Mouse (Mus musculus) bone marrow, adult 2 months (tissue): ENCODE measurements around the gene Polr2b. TPM values are rescaled to one million over a fixed set of nuclear protein-coding genes. Genes with fewer than 3 reads are reported as not detected.

Experiments
- H3K27ac ChIP-seq: fragments of 200-500 bp; 2 replicates; pipeline ENCODE4 v1.5.1; 2012; ENCODE audit warnings: low read depth, mild to moderate bottlenecking, control low read depth, inconsistent platforms, low read length; ENCODE audit not compliant: control insufficient read depth, poor library complexity, insufficient read depth
- H3K4me1 ChIP-seq: fragments of 200-500 bp; 2 replicates; pipeline ENCODE4 v1.6.1; 2011; ENCODE audit warnings: low read length; ENCODE audit not compliant: control insufficient read depth, insufficient read depth
- H3K4me3 ChIP-seq: fragments of 200-500 bp; replicated peaks from 2 replicates; pipeline ENCODE3; 2011; ENCODE audit warnings: mild to moderate bottlenecking, low read depth, low read length, control low read depth; ENCODE audit not compliant: control insufficient read depth
- CTCF ChIP-seq: fragments of 200-500 bp; IDR thresholded peaks from 2 replicates; pipeline ENCODE4 v1.5.1; 2011; ENCODE audit warnings: low read length, control low read depth; ENCODE audit not compliant: control insufficient read depth, insufficient read depth
- POLR2A ChIP-seq: fragments of 200-500 bp; IDR thresholded peaks from 2 replicates; pipeline ENCODE4 v1.6.1; 2011; ENCODE audit warnings: low read depth, mild to moderate bottlenecking, control low read depth, low read length, borderline replicate concordance; ENCODE audit not compliant: control insufficient read depth
- WGBS: fragments of 180-500 bp; shearing (Covaris S2); methylation state at CpG from one replicate; pipeline ENCODE4 v1.1.7; 2018; 5-methylcytosine and 5-hydroxymethylcytosine counted together
- polyA plus RNA-seq: library from polyadenylated mRNA; stranded (reverse); fragments of >200 nt; gene quantifications from 2 replicates; pipeline ENCODE4 v1.2.4, GENCODE M21; 2011; ENCODE audit warnings: low replicate concordance; ENCODE audit not compliant: missing spikeins, insufficient read depth, insufficient read length

Polr2b gene
- polyA plus RNA-seq, 1 experiment: 37.0 TPM

DNA sequence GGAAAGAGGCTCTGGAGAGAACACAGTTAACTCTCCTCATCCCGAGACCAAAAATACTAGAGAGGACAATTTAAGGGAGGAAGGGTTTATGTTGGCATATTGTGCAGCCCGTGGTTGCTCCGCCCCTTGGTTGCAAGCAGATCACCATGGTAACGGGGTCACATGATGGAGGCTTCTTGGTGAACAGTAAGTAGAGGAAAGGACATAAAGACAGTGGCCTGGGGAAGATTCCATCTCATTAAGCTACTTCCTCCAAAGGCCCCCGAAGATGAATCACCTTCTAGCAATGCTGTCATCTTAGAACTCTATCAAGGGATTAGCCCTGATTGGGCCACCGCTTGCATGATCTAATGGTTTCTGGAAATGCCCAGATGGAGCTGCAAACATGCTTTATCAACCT, 62.8 kb downstream of the Polr2b start:
- 18% methylated on average over 6 of the region's 6 CpGs for WGBS
- Histone ChIP-seq H3K4me3 (no peak overlapping the region), H3K4me1 (no peaks in the 10 kb centered on the region; the same call in 1 of the 2 replicates), H3K27ac (no peak overlapping the region)
- TF ChIP-seq CTCF: no peak
- no peak for TF ChIP-seq POLR2A

DNA sequence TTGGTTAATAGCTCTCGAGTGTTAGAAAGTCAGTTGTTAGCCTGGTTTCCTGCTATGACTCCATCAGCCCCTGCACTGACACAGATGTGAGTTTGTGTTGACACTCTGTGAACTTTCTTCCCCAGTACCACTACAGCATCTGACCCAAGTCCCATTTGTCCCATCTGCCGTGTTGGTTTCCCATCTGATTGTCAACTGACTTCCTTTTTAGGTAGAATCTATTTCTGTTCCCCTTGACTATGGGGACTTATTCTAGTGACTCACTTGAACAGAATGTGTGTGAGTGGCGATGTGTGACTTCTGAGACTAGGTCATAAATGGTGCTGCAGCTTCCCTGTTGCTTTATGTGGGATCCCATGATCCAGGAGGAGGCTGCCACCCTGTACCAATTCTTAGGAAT, 65.0 kb downstream of the Polr2b start:
- no peak for TF ChIP-seq CTCF
- no peak for TF ChIP-seq POLR2A
- Histone ChIP-seq H3K4me3 (no peak overlapping the region), H3K27ac (no peak overlapping the region), H3K4me1 (no peaks in the 10 kb centered on the region)
- 14% methylated on average over 3 of the region's 3 CpGs for WGBS

DNA sequence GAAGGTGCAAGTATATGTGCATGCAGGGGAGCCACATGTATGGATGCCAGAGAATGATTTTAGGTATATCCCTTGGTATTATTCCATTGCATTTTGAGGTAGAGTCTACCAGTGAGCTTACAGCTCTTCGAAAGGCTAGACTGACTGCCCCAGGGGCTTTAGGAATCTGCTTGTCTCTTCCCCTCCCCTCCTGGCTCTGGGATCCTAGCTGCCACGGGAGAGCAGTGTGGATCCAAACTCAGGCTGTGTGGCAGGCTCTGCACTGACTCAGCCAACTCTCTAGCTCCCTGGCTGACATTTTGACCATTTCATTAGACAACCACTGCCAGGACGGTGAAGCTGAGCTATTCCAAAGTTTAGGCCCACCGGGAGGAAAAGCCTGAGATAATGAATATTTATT, 65.6 kb downstream of the Polr2b start:
- Histone ChIP-seq H3K27ac (no peak overlapping the region), H3K4me1 (no peaks in the 10 kb centered on the region), H3K4me3 (no peak overlapping the region)
- WGBS: 77% methylated on average over 4 of the region's 4 CpGs
- TF ChIP-seq CTCF (no peak), POLR2A (no peak)

DNA sequence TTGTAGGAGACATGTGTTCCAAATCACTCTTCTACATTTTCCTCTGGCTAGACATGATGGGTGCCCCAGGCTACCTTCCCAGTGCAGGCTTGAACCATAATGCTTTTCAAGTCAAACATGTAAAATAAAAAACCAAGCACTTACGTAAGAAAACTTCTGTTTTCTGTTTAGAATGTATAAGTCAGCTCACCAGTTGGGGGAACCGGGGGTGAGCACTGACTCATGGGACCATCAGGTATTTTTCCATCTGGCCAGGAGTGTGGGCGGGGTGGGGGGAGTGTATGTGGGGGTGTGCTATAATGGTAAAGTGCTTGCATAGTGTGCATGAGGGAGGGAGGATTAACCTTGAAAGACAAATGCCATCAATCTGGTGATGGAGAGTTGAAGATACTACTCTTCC, 68.1 kb downstream of the Polr2b start:
- TF ChIP-seq POLR2A (no peak), CTCF (no peak)
- whole genome bisulfite sequencing: 68% methylated on average over 3 of the region's 3 CpGs
- Histone ChIP-seq H3K4me3 (no peak overlapping the region), H3K4me1 (no peaks in the 10 kb centered on the region), H3K27ac (no peak overlapping the region)

DNA sequence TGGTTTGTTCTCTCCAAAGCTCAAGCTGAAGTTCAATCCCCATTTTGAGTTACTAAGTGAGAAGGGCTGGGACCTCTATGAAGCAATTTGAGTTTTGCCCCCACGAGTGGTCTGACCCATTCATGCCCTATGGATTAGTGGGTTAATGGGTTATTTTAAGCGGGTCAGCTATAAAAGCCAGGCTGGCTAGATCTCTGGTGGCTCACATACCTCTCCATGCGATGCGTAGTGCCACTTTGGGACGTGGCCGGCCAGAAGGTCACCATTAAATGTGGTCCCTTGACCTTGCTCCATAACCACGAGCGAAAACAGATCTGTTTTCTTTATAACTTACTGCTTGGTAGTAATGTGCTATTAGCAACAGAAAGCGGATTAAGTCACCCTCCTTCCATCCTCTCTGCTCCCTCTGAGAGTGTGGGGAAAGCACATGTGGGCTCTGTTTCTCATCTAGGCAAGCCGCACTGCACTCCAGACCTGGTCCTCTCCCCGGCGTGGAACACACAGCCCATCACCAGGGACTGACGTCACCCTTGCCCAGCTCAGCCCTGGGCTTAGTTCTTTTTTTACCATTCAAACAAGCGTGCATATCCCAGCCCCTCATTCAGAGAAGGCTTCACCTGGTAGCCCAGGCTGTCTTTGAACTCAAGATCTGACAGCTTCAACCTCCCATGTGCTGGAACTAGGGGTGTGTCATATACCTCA, 69.6 kb downstream of the Polr2b start:
- Histone ChIP-seq H3K4me3 (no peak overlapping the region), H3K4me1 (no peaks in the 10 kb centered on the region; the same call in 1 of the 2 replicates), H3K27ac (no peak overlapping the region)
- TF ChIP-seq POLR2A: no peak
- no peak for TF ChIP-seq CTCF
- WGBS: 85% methylated on average over 14 of the region's 14 CpGs

DNA sequence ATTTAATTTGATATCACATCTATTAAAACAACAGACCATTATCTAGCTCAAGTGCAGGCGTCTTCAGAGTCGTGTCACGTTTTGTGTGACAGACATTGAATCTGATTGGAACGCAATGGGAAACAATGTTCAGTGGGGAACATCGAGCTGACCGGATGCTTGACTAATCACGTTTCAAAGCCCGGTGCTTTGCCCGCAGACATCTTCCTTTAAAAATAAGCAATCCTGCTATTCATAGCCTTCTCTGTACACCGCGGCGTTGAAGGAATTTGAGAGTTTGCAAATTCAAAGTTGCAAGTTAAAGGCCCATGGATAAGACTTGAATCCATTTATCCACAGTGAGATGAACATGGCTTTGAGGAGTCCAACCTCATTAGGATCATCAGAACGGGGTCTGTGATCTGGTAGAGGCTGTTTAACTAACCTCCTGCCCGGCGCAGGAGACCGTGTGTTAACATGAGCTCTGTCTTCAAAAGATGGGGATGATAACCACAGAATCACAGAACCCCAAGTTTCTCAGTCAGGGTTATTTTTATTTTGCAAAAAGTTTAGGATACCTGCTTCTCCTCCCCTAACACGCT, 70.5 kb downstream of the Polr2b start:
- no peak for TF ChIP-seq CTCF
- TF ChIP-seq POLR2A: no peak
- Histone ChIP-seq H3K4me3 (no peak overlapping the region), H3K4me1 (no peaks in the 10 kb centered on the region; the same call in 1 of the 2 replicates), H3K27ac (no peak overlapping the region)
- WGBS: 84% methylated on average over 17 of the region's 17 CpGs

DNA sequence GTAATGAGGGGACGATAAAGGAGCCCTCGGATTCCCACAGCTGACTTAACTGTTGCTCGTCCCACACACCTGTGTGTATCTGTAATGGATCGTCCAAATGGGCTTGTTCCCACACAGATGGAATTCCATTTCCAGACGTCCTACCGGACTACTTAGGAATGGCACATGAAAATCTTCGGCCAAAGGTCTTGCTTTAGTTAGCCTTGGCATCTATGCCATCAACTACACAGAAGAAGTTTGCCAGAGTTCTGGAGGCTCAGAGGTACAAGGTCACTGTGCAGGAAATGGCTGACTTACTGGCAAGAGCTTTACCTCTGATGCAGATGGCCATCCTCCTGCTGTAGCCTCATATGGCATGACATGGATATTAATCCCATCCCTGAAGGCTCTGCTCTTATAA, 71.3 kb downstream of the Polr2b start:
- TF ChIP-seq POLR2A (no peak), CTCF (no peak)
- Histone ChIP-seq H3K27ac (no peak overlapping the region), H3K4me3 (no peak overlapping the region), H3K4me1 (no peaks in the 10 kb centered on the region; the same call in 1 of the 2 replicates)
- WGBS: 84% methylated on average over 7 of the region's 7 CpGs

DNA sequence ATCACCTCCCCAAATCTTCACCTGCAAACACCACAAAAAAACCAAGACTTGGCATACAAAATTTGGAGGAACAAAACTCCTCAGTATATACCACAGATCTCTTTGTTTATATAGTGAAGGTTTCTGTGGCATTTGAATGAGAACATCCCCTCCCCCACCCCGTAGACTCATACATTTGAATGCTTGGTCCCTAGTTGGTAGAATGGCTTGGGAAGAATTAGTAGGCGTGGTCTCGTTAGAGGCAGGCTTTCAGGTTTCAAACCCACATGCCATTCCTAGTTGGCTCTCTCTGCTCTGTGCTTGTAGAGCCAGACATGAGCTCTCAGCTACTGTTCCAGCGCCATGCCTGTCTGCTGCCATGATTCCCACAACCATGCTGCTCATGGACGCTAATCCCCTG, 71.7 kb downstream of the Polr2b start:
- Histone ChIP-seq H3K4me3 (no peak overlapping the region), H3K27ac (no peak overlapping the region), H3K4me1 (no peaks in the 10 kb centered on the region; the same call in 1 of the 2 replicates)
- WGBS: 77% methylated on average over 5 of the region's 5 CpGs
- TF ChIP-seq POLR2A (no peak), CTCF (no peak)

DNA sequence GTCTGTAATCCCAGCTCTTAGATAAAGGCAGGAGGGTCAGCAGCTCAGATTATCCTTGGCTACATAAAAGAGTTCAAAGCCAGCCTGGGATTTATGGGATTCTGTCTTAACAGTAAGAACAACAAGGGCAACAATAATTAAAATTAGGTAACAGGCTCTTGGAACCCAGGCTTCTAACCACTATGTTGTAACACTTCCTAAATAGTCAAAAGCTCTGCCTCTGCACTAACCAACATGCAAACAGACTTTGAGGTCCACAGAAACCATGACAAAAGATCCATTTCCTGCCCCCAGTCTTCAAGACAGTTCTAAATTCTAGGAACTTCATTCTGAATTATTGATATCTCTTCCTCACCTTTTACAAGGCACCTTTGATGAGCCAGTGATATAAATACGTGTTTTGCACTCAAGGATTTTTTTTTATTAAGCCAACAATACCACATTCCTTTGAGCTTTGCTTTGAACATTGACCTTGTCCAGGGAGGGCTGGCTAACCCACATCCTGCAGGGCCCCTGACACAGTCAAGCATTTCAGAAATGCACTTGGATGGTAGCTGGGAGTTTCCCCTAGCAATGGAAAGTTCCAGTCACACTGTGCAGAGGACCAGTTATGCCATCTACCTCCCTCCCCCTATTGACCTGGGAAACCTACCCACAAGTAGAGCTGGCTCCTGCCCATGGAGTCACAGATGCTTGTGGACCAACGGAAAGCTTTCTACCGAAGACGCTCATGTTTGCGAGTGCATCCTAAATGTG, 74.0 kb downstream of the Polr2b start:
- no peaks in the 10 kb centered on the region; the same call in 1 of the 2 replicates for H3K4me1 ChIP-seq
- H3K4me3 ChIP-seq: no peak overlapping the region
- no peak overlapping the region for H3K27ac ChIP-seq
- TF ChIP-seq CTCF: no peak
- TF ChIP-seq POLR2A: no peak
- WGBS: 21% methylated on average over 5 of the region's 5 CpGs
